Mouse (Mus musculus): ENCODE measurements around the gene Cdhr4. TPM values are rescaled to one million over a fixed set of nuclear protein-coding genes. Genes with fewer than 3 reads are reported as not detected.

The Cdhr4 gene
- total and polyA plus RNA-seq, 2 experiments from 2014 or later = 1.5 to 1.7 TPM

DNA sequence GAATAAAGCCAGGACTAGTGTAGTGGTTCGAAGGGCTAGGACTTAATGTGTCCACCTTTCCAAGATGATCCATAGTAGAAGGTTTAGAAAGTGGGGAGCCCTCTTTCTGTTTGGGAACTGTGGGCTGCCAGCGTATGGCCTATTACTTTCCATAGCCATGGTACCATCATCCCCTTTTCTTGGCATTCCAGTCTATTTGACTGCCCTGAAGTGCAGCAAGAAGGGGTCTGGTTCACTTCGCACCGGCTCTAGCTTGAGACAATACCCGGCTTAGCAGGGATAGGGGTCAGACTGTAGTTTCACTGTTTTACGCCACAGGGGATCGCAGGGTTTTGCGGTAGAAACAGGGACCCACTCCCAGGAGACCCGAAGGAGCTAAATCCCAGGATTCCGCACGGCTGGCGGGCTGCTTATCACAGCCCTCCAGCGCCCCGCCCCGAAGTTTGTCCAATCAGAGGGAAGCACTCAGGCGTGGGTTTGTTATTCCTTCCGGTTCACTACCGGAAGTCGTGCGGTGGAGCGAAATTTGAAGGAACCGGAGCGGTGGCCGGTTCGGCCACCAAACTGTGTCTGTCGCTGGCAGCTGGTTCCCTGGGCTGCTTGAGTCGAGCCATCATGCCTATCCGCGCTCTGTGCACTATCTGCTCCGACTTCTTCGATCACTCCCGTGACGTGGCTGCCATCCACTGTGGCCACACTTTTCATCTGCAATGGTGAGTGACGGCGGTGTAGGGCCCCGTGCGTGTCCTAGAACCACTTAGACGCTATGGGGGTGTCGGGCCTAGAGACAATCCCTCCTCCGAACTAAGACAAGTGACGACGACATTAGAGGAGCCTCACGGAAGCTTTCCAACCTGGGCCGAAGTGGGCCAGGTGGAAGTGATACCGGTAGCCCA is 41.6 kb upstream of the Cdhr4 start:
- peak overlapping the region; percentile 78 for H3K4me3 ChIP-seq (ENCODE audit: low read depth, low read length)
- 0 out of 2 replicates have a peak, but pooled peaks cover 3% of the 10 kb centered on the region for H3K27me3 ChIP-seq (ENCODE audit: control insufficient read depth, insufficient read depth, low read length)
- 16% methylated on average over 45 of the region's 45 CpGs for WGBS
- peak overlapping the region; percentile 93 for H3K4me2 ChIP-seq (ENCODE audit: low read depth, low read length)
- H3K4me1 ChIP-seq (ENCODE audit: control insufficient read depth, insufficient read depth) = no peaks in the 10 kb centered on the region
- H3K9me3 ChIP-seq (replicated peaks; ENCODE audit: control insufficient read depth, low read length) = no peaks in the 10 kb centered on the region
- DNase-seq (ENCODE audit: low spot score) (peak; percentile 86), ATAC-seq (ENCODE audit: insufficient read depth, low read depth) (peak; percentile 95)
- no peaks in the 10 kb centered on the region for H3K36me3 ChIP-seq (replicated peaks; ENCODE audit: control insufficient read depth, insufficient read depth, low read length)
- peak overlapping the region; percentile 46 for H3K27ac ChIP-seq (ENCODE audit: low read depth)
- H3K9ac ChIP-seq (replicated peaks; ENCODE audit: low read depth, low read length) = peak overlapping the region; percentile 54
- TF ChIP-seq EP300 (IDR thresholded peaks at IDR 0.05; ENCODE audit: low read depth) = no peak
- no peak for TF ChIP-seq CTCF (IDR thresholded peaks at IDR 0.05; ENCODE audit: low read depth)

DNA sequence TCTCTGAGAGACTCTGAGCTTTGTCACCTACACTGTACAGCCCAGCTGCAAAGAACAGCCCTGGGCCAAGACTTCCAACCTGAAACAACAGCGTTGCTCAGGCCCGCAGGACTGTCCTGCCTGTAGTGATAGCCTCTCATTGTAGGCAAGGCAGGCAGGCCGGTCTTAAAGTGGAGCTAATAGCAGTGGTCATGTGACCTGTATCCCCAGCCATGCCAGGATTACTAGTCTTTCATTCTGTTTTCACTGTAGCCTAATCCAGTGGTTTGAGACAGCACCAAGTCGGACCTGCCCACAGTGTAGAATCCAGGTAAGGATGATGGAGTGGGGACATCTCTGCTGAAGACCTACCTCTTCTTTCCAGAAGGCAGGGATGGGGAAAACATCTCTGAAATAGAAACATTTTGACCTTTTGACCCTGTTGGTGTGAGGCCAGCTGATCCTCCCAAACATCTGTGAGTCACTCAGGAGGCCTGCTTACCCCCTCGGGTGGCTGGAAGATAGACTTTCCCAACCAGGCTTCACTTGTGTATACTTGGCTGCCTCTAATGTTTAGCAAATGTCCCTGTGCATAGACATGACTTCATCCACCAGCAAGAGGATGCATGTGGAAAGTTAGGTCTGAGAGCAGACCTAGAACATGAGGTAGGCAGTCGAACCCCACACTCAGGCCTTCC is 36.5 kb upstream of the Cdhr4 start:
- Histone ChIP-seq H3K27ac (ENCODE audit: low read depth) (no peak overlapping the region), H3K9ac (replicated peaks; ENCODE audit: low read depth, low read length) (no peak overlapping the region), H3K27me3 (ENCODE audit: control insufficient read depth, insufficient read depth, low read length) (no peaks in the 10 kb centered on the region), H3K4me3 (ENCODE audit: low read depth, low read length) (no peak overlapping the region), H3K4me1 (ENCODE audit: control insufficient read depth, insufficient read depth) (no peaks in the 10 kb centered on the region), H3K36me3 (replicated peaks; ENCODE audit: control insufficient read depth, insufficient read depth, low read length) (peaks cover 10% of the 10 kb centered on the region), H3K9me3 (replicated peaks; ENCODE audit: control insufficient read depth, low read length) (no peaks in the 10 kb centered on the region), H3K4me2 (ENCODE audit: low read depth, low read length) (no peak overlapping the region)
- TF ChIP-seq CTCF (IDR thresholded peaks at IDR 0.05; ENCODE audit: low read depth) (no peak), EP300 (IDR thresholded peaks at IDR 0.05; ENCODE audit: low read depth) (no peak)
- DNase-seq (ENCODE audit: low spot score) = no peak
- 63% methylated on average over 6 of the region's 6 CpGs for WGBS
- ATAC-seq (ENCODE audit: insufficient read depth, low read depth) = no peak

DNA sequence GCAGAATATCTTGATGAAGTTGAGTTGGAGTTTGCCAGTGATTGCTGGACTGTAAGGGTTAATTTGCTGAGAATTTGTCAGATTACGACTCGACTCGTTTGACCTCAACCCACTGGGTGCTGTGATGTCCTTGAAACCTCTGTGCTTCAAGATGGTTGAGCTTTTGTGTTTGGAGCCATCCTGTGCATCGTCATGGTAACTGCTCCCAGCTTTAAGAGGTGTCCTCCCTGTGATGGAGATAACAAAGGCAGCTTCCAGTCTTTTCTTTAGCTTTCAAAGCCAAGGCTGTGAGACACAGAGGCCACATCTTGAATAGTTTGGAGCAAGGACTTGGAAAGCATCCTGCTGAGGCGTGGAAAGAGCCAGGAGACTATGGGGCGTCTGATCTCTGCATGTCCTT is 35.2 kb upstream of the Cdhr4 start:
- H3K4me3 ChIP-seq (ENCODE audit: low read depth, low read length) = no peak overlapping the region
- peaks cover 10% of the 10 kb centered on the region for H3K36me3 ChIP-seq (replicated peaks; ENCODE audit: control insufficient read depth, insufficient read depth, low read length)
- DNase-seq (ENCODE audit: low spot score) (no peak), ATAC-seq (ENCODE audit: insufficient read depth, low read depth) (no peak)
- H3K4me1 ChIP-seq (ENCODE audit: control insufficient read depth, insufficient read depth) = no peaks in the 10 kb centered on the region
- WGBS = 59% methylated on average over 6 of the region's 6 CpGs
- H3K9ac ChIP-seq (replicated peaks; ENCODE audit: low read depth, low read length) = no peak overlapping the region
- no peaks in the 10 kb centered on the region for H3K27me3 ChIP-seq (ENCODE audit: control insufficient read depth, insufficient read depth, low read length)
- H3K27ac ChIP-seq (ENCODE audit: low read depth) = no peak overlapping the region
- no peaks in the 10 kb centered on the region for H3K9me3 ChIP-seq (replicated peaks; ENCODE audit: control insufficient read depth, low read length)
- no peak for TF ChIP-seq CTCF (IDR thresholded peaks at IDR 0.05; ENCODE audit: low read depth)
- TF ChIP-seq EP300 (IDR thresholded peaks at IDR 0.05; ENCODE audit: low read depth) = no peak
- no peak overlapping the region for H3K4me2 ChIP-seq (ENCODE audit: low read depth, low read length)

GRCm38 (mm10) chr9:107959896-107960295 is 32.4 kb upstream of the Cdhr4 start:
- Histone ChIP-seq H3K4me3 (ENCODE audit: low read depth, low read length) (no peak overlapping the region), H3K9me3 (replicated peaks; ENCODE audit: control insufficient read depth, low read length) (no peaks in the 10 kb centered on the region), H3K9ac (replicated peaks; ENCODE audit: low read depth, low read length) (no peak overlapping the region), H3K27ac (ENCODE audit: low read depth) (no peak overlapping the region), H3K4me1 (ENCODE audit: control insufficient read depth, insufficient read depth) (no peaks in the 10 kb centered on the region; the same call in 1 of the 2 replicates), H3K4me2 (ENCODE audit: low read depth, low read length) (no peak overlapping the region), H3K27me3 (ENCODE audit: control insufficient read depth, insufficient read depth, low read length) (no peaks in the 10 kb centered on the region), H3K36me3 (replicated peaks; ENCODE audit: control insufficient read depth, insufficient read depth, low read length) (peaks cover 10% of the 10 kb centered on the region)
- TF ChIP-seq EP300 (IDR thresholded peaks at IDR 0.05; ENCODE audit: low read depth) = no peak
- TF ChIP-seq CTCF (IDR thresholded peaks at IDR 0.05; ENCODE audit: low read depth) = no peak
- WGBS = 85% methylated on average over 6 of the region's 6 CpGs
- ATAC-seq (ENCODE audit: insufficient read depth, low read depth) (no peak), DNase-seq (ENCODE audit: low spot score) (no peak)

DNA sequence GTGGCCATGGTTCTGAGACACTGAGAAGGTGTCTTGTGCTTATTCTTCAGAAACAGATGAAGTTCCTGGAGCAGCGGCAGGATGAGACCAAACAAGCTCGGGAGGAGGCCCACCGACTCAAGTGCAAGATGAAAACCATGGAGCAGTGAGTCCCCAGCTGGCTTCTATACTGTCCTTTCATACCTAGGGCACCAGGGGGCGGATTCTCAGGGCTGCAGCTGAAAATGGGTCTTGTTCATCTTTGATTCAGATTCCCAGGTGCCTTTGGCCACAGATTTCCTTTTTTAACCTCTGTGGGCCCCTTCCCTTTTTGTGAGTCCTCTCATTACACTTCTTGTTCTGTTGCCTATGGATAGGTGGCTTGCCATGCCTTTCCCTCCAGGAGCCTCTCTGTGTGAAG is 31.4 kb upstream of the Cdhr4 start:
- Histone ChIP-seq H3K4me3 (ENCODE audit: low read depth, low read length) (no peak overlapping the region), H3K4me2 (ENCODE audit: low read depth, low read length) (no peak overlapping the region), H3K27me3 (ENCODE audit: control insufficient read depth, insufficient read depth, low read length) (no peaks in the 10 kb centered on the region), H3K9me3 (replicated peaks; ENCODE audit: control insufficient read depth, low read length) (no peaks in the 10 kb centered on the region), H3K36me3 (replicated peaks; ENCODE audit: control insufficient read depth, insufficient read depth, low read length) (peaks cover 10% of the 10 kb centered on the region), H3K27ac (ENCODE audit: low read depth) (no peak overlapping the region), H3K4me1 (ENCODE audit: control insufficient read depth, insufficient read depth) (no peaks in the 10 kb centered on the region; the same call in 1 of the 2 replicates), H3K9ac (replicated peaks; ENCODE audit: low read depth, low read length) (no peak overlapping the region)
- DNase-seq (ENCODE audit: low spot score) (no peak), ATAC-seq (ENCODE audit: insufficient read depth, low read depth) (no peak)
- WGBS = 76% methylated on average over 4 of the region's 4 CpGs
- TF ChIP-seq EP300 (IDR thresholded peaks at IDR 0.05; ENCODE audit: low read depth) (no peak), CTCF (IDR thresholded peaks at IDR 0.05; ENCODE audit: low read depth) (peak; percentile 30; the same call in 1 of the 2 replicates)

Measured in heart, postnatal 0 days (tissue).